ENCODE assay signal across 8 mouse cellular contexts in genomic region chr11:31807461-31808215, GRCm38 (mm10).
DNase-seq lines count a peak whose midpoint lies in the region; ATAC-seq and TF ChIP-seq lines count a peak whose summit lies in the region.

No protein-coding gene starts in this region.

- no peak for ATAC-seq in heart, embryonic 11.5 days (replicated peaks; ENCODE audit: insufficient number of reproducible peaks, low FRiP score, low TSS enrichment)

- H3K4me3 ChIP-seq in heart, embryonic 11.5 days (ENCODE audit: low read depth, low read length): no peak overlapping the region
- no peak overlapping the region for H3K4me3 ChIP-seq in olfactory bulb, adult 2 months (ENCODE audit: insufficient read depth, low read depth, low read length)

- H3K9ac ChIP-seq in heart, embryonic 11.5 days (ENCODE audit: low read depth, low read length): no peak overlapping the region

- no peak overlapping the region for H3K27ac ChIP-seq in heart, embryonic 11.5 days (ENCODE audit: low read depth, low read length)
- H3K27ac ChIP-seq in olfactory bulb, adult 2 months (ENCODE audit: insufficient read depth, low read depth, low read length): peak overlapping the region; percentile 7; the same call in 1 of the 2 replicates

- TF ChIP-seq CTCF in olfactory bulb, adult 2 months (IDR thresholded peaks at IDR 0.05; ENCODE audit: insufficient read depth, low read depth, low read length): no peak

- TF ChIP-seq POLR2A in olfactory bulb, adult 2 months (IDR thresholded peaks at IDR 0.05; ENCODE audit: insufficient read depth, low read depth, low read length): no peak

- H3K27me3 ChIP-seq in heart, embryonic 11.5 days (ENCODE audit: control insufficient read depth, insufficient read depth, low read length): no peaks in the 10 kb centered on the region

- no peaks in the 10 kb centered on the region for H3K9me3 ChIP-seq in heart, embryonic 11.5 days (replicated peaks; ENCODE audit: control insufficient read depth, low read length)

- peak; percentile 42 for DNase-seq in heart, adult 8-10 months (ENCODE audit: low spot score)
- peak; percentile 45 for DNase-seq in MN1 (ENCODE audit: low spot score)
- peak; percentile 67 to 68 for DNase-seq in cerebellum, postnatal 36 days
- DNase-seq in induced T-regulatory cell, adult 2 months (ENCODE audit: low read depth): peak; percentile 69
- peak; percentile 41 for DNase-seq in liver
- DNase-seq in urinary bladder, postnatal 10 days (ENCODE audit: low spot score): no peak

- no peak overlapping the region for H3K4me2 ChIP-seq in heart, embryonic 11.5 days

- H3K36me3 ChIP-seq in heart, embryonic 11.5 days (ENCODE audit: control insufficient read depth, insufficient read depth, low read length): no peaks in the 10 kb centered on the region

- H3K4me1 ChIP-seq in heart, embryonic 11.5 days (ENCODE audit: control insufficient read depth, insufficient read depth, low read length): peaks cover 34% of the 10 kb centered on the region
- peaks cover 19% of the 10 kb centered on the region for H3K4me1 ChIP-seq in olfactory bulb, adult 2 months (ENCODE audit: control insufficient read depth, insufficient read depth, low read length)

- 88% methylated on average over 8 of the region's 8 CpGs for WGBS in heart, embryonic 11.5 days (ENCODE audit: insufficient replicate concordance)
- WGBS in olfactory bulb, adult 2 months: 73% methylated on average over 8 of the region's 8 CpGs
